Mouse (Mus musculus) heart, embryonic 10.5 days (tissue): ENCODE measurements around the gene Abr. TPM values are rescaled to one million over a fixed set of nuclear protein-coding genes. Genes with fewer than 3 reads are reported as not detected.

Experiments
- DNase-seq: peaks from one replicate; pipeline ENCODE4 v3.0.0-alpha.2; 2017; ENCODE audit warnings: low spot score
- H3K27ac ChIP-seq: fragments of 300-500 bp; sonication (generic); 2 replicates; pipeline ENCODE4 v1.5.1; 2016; ENCODE audit warnings: mild to moderate bottlenecking
- H3K27me3 ChIP-seq: fragments of 300-500 bp; sonication (generic); 2 replicates; pipeline ENCODE4 v1.6.1; 2016; ENCODE audit warnings: mild to moderate bottlenecking; ENCODE audit not compliant: poor library complexity, insufficient read depth, severe bottlenecking
- H3K36me3 ChIP-seq: fragments of 300-500 bp; sonication (generic); 2 replicates; pipeline ENCODE4 v1.6.1; 2016; ENCODE audit warnings: mild to moderate bottlenecking, moderate library complexity
- H3K4me1 ChIP-seq: fragments of 300-500 bp; sonication (generic); 2 replicates; pipeline ENCODE4 v1.6.1; 2016; ENCODE audit warnings: mild to moderate bottlenecking
- H3K4me3 ChIP-seq: fragments of 300-500 bp; sonication (generic); 2 replicates; pipeline ENCODE4 v1.5.1; 2016; ENCODE audit warnings: mild to moderate bottlenecking, moderate library complexity
- H3K9me3 ChIP-seq: fragments of 300-500 bp; sonication (generic); 2 replicates; pipeline ENCODE4 v1.6.1; 2016; ENCODE audit warnings: mild to moderate bottlenecking, moderate library complexity
- WGBS: fragments of 180-500 bp; shearing (Covaris S2); methylation state at CpG from one replicate; pipeline ENCODE4 v1.1.7; 2016; 5-methylcytosine and 5-hydroxymethylcytosine counted together
- polyA plus RNA-seq: library from polyadenylated mRNA; unstranded; fragments of >200 nt; fragmentation: Nextera tagmentation; extraction: Ambion mirVana; gene quantifications from 2 replicates; pipeline ENCODE4 v1.2.1, GENCODE M21; 2016

Abr gene
- polyA plus RNA-seq, 1 experiment from 2014 or later, result 32.8 TPM

- H3K27me3 ChIP-seq, result no peaks in the 10 kb centered on the region
- H3K4me3 ChIP-seq, result no peak overlapping the region
- no peak for DNase-seq
- no peaks in the 10 kb centered on the region for H3K36me3 ChIP-seq
- whole genome bisulfite sequencing, result 77% methylated on average over 5 of the region's 5 CpGs
- no peaks in the 10 kb centered on the region for H3K9me3 ChIP-seq
- H3K4me1 ChIP-seq, result peaks cover 33% of the 10 kb centered on the region
- H3K27ac ChIP-seq, result no peak overlapping the region
These were observed 103.5 kb downstream of the Abr start for GRCm38 (mm10) chr11:76518613-76519012.

- Histone ChIP-seq H3K9me3 (no peaks in the 10 kb centered on the region), H3K27me3 (no peaks in the 10 kb centered on the region), H3K4me1 (peaks cover 28% of the 10 kb centered on the region), H3K4me3 (no peak overlapping the region), H3K36me3 (no peaks in the 10 kb centered on the region), H3K27ac (no peak overlapping the region)
- no peak for DNase-seq
- WGBS, result 78% methylated on average over 4 of the region's 4 CpGs
These were observed 104.0 kb downstream of the Abr start for GRCm38 (mm10) chr11:76518125-76518524.

- Histone ChIP-seq H3K9me3 (no peaks in the 10 kb centered on the region), H3K4me1 (peaks cover 22% of the 10 kb centered on the region), H3K27ac (no peak overlapping the region), H3K27me3 (no peaks in the 10 kb centered on the region), H3K4me3 (no peak overlapping the region), H3K36me3 (no peaks in the 10 kb centered on the region)
- no peak for DNase-seq
- WGBS, result 74% methylated on average over 3 of the region's 3 CpGs
These were observed 105.2 kb downstream of the Abr start for GRCm38 (mm10) chr11:76516951-76517350.

GRCm38 (mm10) chr11:76515123-76515522 lies 107.0 kb downstream of the Abr start:
- H3K9me3 ChIP-seq, result no peaks in the 10 kb centered on the region
- no peak for DNase-seq
- peak overlapping the region; percentile 79 for H3K27ac ChIP-seq
- H3K27me3 ChIP-seq, result no peaks in the 10 kb centered on the region
- H3K4me1 ChIP-seq, result peaks cover 40% of the 10 kb centered on the region
- H3K4me3 ChIP-seq, result peak overlapping the region; percentile 1; the same call in 1 of the 2 replicates
- 57% methylated on average over 11 of the region's 11 CpGs for WGBS
- H3K36me3 ChIP-seq, result no peaks in the 10 kb centered on the region

GRCm38 (mm10) chr11:76510977-76511376 lies 111.1 kb downstream of the Abr start:
- 51% methylated on average over 4 of the region's 4 CpGs for WGBS
- no peaks in the 10 kb centered on the region for H3K9me3 ChIP-seq
- H3K27ac ChIP-seq, result 0 out of 2 replicates have a peak overlapping the region, but pooled peaks have one; percentile 1
- no peaks in the 10 kb centered on the region for H3K27me3 ChIP-seq
- no peak for DNase-seq
- H3K4me1 ChIP-seq, result peaks cover 46% of the 10 kb centered on the region
- 0 out of 2 replicates have a peak, but pooled peaks cover 3% of the 10 kb centered on the region for H3K36me3 ChIP-seq
- no peak overlapping the region for H3K4me3 ChIP-seq

GRCm38 (mm10) chr11:76509751-76510723 lies 112.1 kb downstream of the Abr start:
- no peaks in the 10 kb centered on the region for H3K27me3 ChIP-seq
- H3K36me3 ChIP-seq, result 0 out of 2 replicates have a peak, but pooled peaks cover 3% of the 10 kb centered on the region
- no peaks in the 10 kb centered on the region for H3K9me3 ChIP-seq
- H3K27ac ChIP-seq, result peak overlapping the region; percentile 44
- H3K4me1 ChIP-seq, result peaks cover 39% of the 10 kb centered on the region
- no peak overlapping the region for H3K4me3 ChIP-seq
- DNase-seq, result peak; percentile 74
- WGBS, result 67% methylated on average over 13 of the region's 13 CpGs

- H3K27me3 ChIP-seq, result no peaks in the 10 kb centered on the region
- no peak for DNase-seq
- no peak overlapping the region for H3K4me3 ChIP-seq
- whole genome bisulfite sequencing, result 87% methylated on average over 32 of the region's 32 CpGs
- H3K9me3 ChIP-seq, result no peaks in the 10 kb centered on the region
- H3K4me1 ChIP-seq, result peaks cover 43% of the 10 kb centered on the region
- 0 out of 2 replicates have a peak, but pooled peaks cover 3% of the 10 kb centered on the region for H3K36me3 ChIP-seq
- peak overlapping the region; percentile 47; the same call in 1 of the 2 replicates for H3K27ac ChIP-seq
These were observed 113.1 kb downstream of the Abr start for GRCm38 (mm10) chr11:76508831-76509595.

GRCm38 (mm10) chr11:76508125-76508524 lies 114.0 kb downstream of the Abr start:
- Histone ChIP-seq H3K27me3 (no peaks in the 10 kb centered on the region), H3K36me3 (0 out of 2 replicates have a peak, but pooled peaks cover 3% of the 10 kb centered on the region), H3K9me3 (no peaks in the 10 kb centered on the region), H3K27ac (no peak overlapping the region), H3K4me3 (no peak overlapping the region), H3K4me1 (peaks cover 52% of the 10 kb centered on the region)
- DNase-seq, result no peak
- WGBS, result 87% methylated on average over 4 of the region's 4 CpGs

- Histone ChIP-seq H3K4me1 (peaks cover 54% of the 10 kb centered on the region), H3K27me3 (no peaks in the 10 kb centered on the region), H3K9me3 (no peaks in the 10 kb centered on the region), H3K4me3 (no peak overlapping the region), H3K27ac (no peak overlapping the region), H3K36me3 (0 out of 2 replicates have a peak, but pooled peaks cover 3% of the 10 kb centered on the region)
- DNase-seq, result no peak
- WGBS, result 81% methylated on average over 8 of the region's 8 CpGs
These were observed 114.6 kb downstream of the Abr start for GRCm38 (mm10) chr11:76507302-76508124.

- H3K4me3 ChIP-seq, result no peak overlapping the region
- H3K36me3 ChIP-seq, result 0 out of 2 replicates have a peak, but pooled peaks cover 3% of the 10 kb centered on the region
- H3K27ac ChIP-seq, result no peak overlapping the region
- no peaks in the 10 kb centered on the region for H3K27me3 ChIP-seq
- no peaks in the 10 kb centered on the region for H3K9me3 ChIP-seq
- peaks cover 46% of the 10 kb centered on the region for H3K4me1 ChIP-seq
- DNase-seq, result no peak
- WGBS, result 81% methylated on average over 5 of the region's 5 CpGs
These were observed 115.4 kb downstream of the Abr start for GRCm38 (mm10) chr11:76506514-76507228.

- no peaks in the 10 kb centered on the region for H3K9me3 ChIP-seq
- WGBS, result 83% methylated on average over 1 of the region's 1 CpGs
- peaks cover 36% of the 10 kb centered on the region for H3K4me1 ChIP-seq
- no peak for DNase-seq
- no peak overlapping the region for H3K27ac ChIP-seq
- H3K4me3 ChIP-seq, result no peak overlapping the region
- H3K36me3 ChIP-seq, result 0 out of 2 replicates have a peak, but pooled peaks cover 3% of the 10 kb centered on the region
- H3K27me3 ChIP-seq, result no peaks in the 10 kb centered on the region
These were observed 117.0 kb downstream of the Abr start for GRCm38 (mm10) chr11:76505106-76505505.
